Mouse (Mus musculus) forebrain, embryonic 12.5 days (tissue): ENCODE data around the gene Krt33b. TPM values are rescaled to one million over a fixed set of nuclear protein-coding genes. Genes with fewer than 3 reads are reported as not detected.

Experiments
- ATAC-seq: fragments of 200-750 bp; cut with Nextera tagmentation; 2 replicates; pipeline ENCODE4 v1.8.0; 2017; ENCODE audit warnings: moderate TSS enrichment; ENCODE audit not compliant: low FRiP score
- H3K27ac ChIP-seq: fragments of 300-500 bp; sonication (generic); 2 replicates; pipeline ENCODE4 v1.5.1; 2016; ENCODE audit warnings: mild to moderate bottlenecking
- H3K27me3 ChIP-seq: fragments of 300-500 bp; sonication (generic); 2 replicates; pipeline ENCODE4 v1.6.1; 2016; ENCODE audit warnings: mild to moderate bottlenecking
- H3K36me3 ChIP-seq: fragments of 300-500 bp; sonication (generic); replicated peaks from 2 replicates; pipeline ENCODE4 v1.6.1; 2016; ENCODE audit warnings: mild to moderate bottlenecking
- H3K4me1 ChIP-seq: fragments of 300-500 bp; sonication (generic); 2 replicates; pipeline ENCODE4 v1.6.1; 2016
- H3K4me2 ChIP-seq: fragments of 300-500 bp; sonication (generic); 2 replicates; pipeline ENCODE4 v1.6.1; 2016; ENCODE audit warnings: mild to moderate bottlenecking, moderate library complexity
- H3K4me3 ChIP-seq: fragments of 300-500 bp; sonication (generic); replicated peaks from 2 replicates; pipeline ENCODE4 v1.5.1; 2016; ENCODE audit warnings: mild to moderate bottlenecking
- H3K9ac ChIP-seq: fragments of 300-500 bp; sonication (generic); 2 replicates; pipeline ENCODE4 v1.6.1; 2016; ENCODE audit warnings: mild to moderate bottlenecking
- H3K9me3 ChIP-seq: fragments of 300-500 bp; sonication (generic); 2 replicates; pipeline ENCODE4 v1.6.1; 2016
- WGBS: fragments of 180-500 bp; shearing (Covaris S2); methylation state at CpG from one replicate; pipeline ENCODE4 v1.1.7; 2016; 5-methylcytosine and 5-hydroxymethylcytosine counted together
- polyA plus RNA-seq: library from polyadenylated mRNA; unstranded; fragments of >200 nt; fragmentation: Nextera tagmentation; extraction: Ambion mirVana; gene quantifications from 2 replicates; pipeline ENCODE4 v1.2.1, GENCODE M21; 2016

Krt33b gene
- polyA plus RNA-seq, 1 experiment from 2014 or later = not detected

DNA sequence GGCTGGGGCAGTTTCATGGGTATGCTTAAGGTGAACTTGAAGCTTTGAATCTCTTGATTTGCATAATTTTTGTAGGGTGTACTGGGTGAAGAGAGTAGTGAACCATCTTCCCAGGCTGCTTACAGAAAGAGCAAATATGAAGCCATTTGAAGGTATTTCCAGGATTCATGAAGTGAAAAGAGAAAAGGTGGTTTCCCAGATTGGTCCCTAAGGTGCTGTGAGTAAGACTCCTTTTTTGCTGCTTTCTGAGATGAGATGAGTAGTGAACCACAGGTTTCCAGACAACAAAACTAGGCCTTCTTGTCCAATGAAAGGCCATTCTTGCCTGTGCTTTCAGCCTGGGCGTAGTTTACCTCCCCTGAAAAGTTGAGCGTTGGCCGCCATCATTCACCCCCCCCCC lies 41.1 kb downstream of the Krt33b start:
- H3K4me1 ChIP-seq = no peaks in the 10 kb centered on the region
- peaks cover 9% of the 10 kb centered on the region for H3K27me3 ChIP-seq
- H3K9me3 ChIP-seq = no peaks in the 10 kb centered on the region
- H3K4me2 ChIP-seq = no peak overlapping the region
- no peak overlapping the region for H3K4me3 ChIP-seq
- ATAC-seq = no peak
- no peaks in the 10 kb centered on the region for H3K36me3 ChIP-seq
- WGBS = 86% methylated on average over 3 of the region's 3 CpGs
- no peak overlapping the region for H3K9ac ChIP-seq
- no peak overlapping the region for H3K27ac ChIP-seq

DNA sequence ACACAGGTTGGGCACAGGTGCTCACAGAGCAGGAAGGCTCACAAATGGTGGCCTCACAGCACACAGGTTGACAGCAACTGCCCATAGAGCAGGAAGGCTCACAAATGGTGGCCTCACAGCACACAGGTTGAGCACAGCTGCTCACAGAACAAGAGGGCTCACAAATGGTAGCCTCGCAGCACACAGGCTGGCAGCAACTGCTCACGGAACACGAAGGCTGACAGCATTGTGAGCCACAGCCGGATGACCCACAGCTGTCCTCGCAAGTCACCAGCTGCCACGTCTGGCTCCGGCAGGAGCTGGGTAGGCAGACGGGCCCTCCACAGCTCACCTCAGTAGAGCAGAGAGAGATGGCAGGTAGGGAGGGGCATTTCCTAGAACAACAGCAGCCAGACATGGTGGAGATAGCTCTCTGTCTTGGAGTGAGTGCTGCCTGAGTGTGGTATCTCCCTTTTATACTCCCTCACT lies 43.5 kb downstream of the Krt33b start, which contains the start of gene Krtap16-1:
Gene Krtap16-1 (minus strand): TSS at position 418 of the 468 bp plus-strand sequence.
- 88% methylated on average over 8 of the region's 8 CpGs for WGBS
- no peaks in the 10 kb centered on the region for H3K9me3 ChIP-seq
- no peak for ATAC-seq
- H3K36me3 ChIP-seq = no peaks in the 10 kb centered on the region
- H3K4me1 ChIP-seq = no peaks in the 10 kb centered on the region
- H3K27ac ChIP-seq = no peak within 1 kb of the TSS
- no peak within 1 kb of the TSS for H3K4me3 ChIP-seq
- H3K9ac ChIP-seq = no peak within 1 kb of the TSS
- no peak within 1 kb of the TSS for H3K4me2 ChIP-seq
- no peaks in the 10 kb centered on the region for H3K27me3 ChIP-seq

DNA sequence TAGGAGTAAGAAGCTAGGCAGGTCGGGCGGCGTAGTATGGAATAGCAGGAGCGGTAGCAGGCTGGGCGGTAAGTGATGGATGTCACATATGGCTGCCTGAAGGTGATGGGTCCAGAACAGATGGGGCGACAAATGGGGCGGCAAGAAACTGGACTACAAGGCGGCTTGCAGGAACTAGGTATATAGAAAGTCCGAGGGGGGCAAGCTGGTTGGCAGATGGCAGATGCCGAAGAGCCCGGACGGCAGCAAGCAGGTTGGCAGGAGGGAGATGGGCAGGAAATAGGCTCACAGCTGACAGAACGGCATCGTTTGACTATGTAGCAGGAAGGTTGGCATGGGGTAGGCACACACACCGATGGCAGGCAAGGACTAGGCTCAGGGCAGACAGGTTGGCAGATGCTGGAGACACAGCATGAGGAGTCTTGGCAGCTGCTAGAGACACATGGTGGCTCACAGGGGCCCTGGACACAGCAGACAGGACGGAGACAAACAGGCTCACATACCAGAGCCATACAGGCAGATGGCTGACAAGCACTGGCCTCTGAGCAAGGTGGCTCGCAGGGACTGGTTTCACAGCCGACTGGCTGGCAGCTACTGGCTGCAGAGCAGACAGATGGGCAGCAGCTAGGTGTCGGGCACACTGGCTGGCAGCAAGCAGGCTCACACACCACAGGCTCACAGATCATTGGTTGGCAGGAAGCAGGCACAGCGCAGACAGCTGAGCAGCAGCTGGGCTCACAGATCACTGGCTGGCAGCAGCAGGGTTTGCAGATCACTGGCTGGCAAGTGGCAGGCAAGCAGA lies 44.2 kb downstream of the Krt33b start:
- Histone ChIP-seq H3K9ac (no peak overlapping the region), H3K4me2 (no peak overlapping the region), H3K9me3 (no peaks in the 10 kb centered on the region), H3K36me3 (no peaks in the 10 kb centered on the region), H3K27me3 (no peaks in the 10 kb centered on the region), H3K4me3 (no peak overlapping the region), H3K4me1 (no peaks in the 10 kb centered on the region), H3K27ac (no peak overlapping the region)
- ATAC-seq = no peak
- 87% methylated on average over 20 of the region's 20 CpGs for WGBS

DNA sequence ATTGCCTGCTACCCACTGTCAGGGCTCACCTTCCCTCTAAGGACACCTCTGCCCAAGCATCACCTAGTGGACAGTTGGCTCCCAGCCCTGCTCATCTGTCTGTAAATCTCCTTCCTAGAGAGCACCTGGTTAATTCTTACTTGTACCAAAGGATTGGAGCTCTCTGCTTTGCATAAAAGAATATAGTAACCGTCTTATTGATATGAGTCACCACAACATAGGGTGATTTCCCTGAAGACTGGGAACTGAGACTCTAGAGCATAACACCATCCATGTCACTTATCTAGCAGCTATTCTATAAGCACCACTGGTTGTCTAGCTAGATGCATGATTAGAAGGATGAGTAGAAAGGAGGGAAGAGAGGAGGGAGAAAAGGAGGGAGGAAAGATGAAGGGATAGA lies 46.2 kb downstream of the Krt33b start:
- H3K4me2 ChIP-seq = no peak overlapping the region
- no peak overlapping the region for H3K27ac ChIP-seq
- no peaks in the 10 kb centered on the region for H3K4me1 ChIP-seq
- no peak overlapping the region for H3K4me3 ChIP-seq
- H3K27me3 ChIP-seq = no peaks in the 10 kb centered on the region
- no peak overlapping the region for H3K9ac ChIP-seq
- H3K9me3 ChIP-seq = no peaks in the 10 kb centered on the region
- no peak for ATAC-seq
- 93% methylated on average over 1 of the region's 1 CpGs for WGBS
- no peaks in the 10 kb centered on the region for H3K36me3 ChIP-seq

DNA sequence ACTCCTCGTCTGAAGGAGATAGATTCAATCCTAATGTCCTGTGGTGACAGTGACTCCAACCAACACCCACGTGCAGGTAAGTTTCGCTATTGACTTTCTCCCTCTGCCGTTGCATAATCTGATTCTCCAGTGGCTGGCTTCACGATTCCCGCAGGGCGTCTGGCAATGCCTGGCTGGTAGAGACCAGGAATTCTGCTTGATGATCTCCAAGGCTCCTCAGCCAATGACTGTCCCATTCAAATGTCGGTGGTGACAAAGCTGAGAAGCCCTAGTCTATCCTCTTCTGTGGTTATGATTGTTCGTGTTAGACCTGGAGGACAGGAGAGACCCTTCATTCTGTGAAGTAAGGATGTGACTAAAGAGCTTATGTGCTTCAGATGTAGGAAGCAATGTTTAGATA lies 46.9 kb downstream of the Krt33b start:
- 90% methylated on average over 9 of the region's 9 CpGs for WGBS
- ATAC-seq = no peak
- no peaks in the 10 kb centered on the region for H3K4me1 ChIP-seq

DNA sequence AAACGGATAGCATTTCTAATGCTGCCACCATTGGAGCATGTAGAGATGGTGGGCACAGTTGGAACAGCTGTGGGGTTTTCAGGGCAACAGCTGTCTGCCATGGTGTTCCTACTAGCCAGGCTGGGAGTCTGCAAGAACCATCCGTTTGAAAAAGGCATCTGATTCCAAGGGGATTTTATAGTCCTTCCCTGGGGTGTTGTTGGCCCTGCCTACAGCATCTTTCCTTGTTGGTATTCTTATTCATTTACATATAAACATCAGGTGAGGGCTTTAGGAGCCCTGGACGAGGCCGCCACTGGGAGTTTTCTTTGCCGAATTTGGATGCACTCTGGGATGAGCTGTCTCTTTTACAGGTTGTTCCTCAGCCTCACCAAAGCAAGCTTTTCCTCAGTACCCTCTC lies 50.7 kb downstream of the Krt33b start, which contains the start of gene Krtap29-1:
Gene Krtap29-1 (minus strand): TSS at position 101 of the 400 bp plus-strand sequence.
- Histone ChIP-seq H3K4me2 (no peak within 1 kb of the TSS), H3K36me3 (no peaks in the 10 kb centered on the region), H3K4me3 (no peak within 1 kb of the TSS), H3K9ac (no peak within 1 kb of the TSS), H3K9me3 (no peaks in the 10 kb centered on the region), H3K27ac (no peak within 1 kb of the TSS), H3K27me3 (no peaks in the 10 kb centered on the region), H3K4me1 (no peaks in the 10 kb centered on the region)
- 81% methylated on average over 5 of the region's 5 CpGs for WGBS
- ATAC-seq = no peak

More for the DNA sequence above, 46.9 kb downstream of the Krt33b start:
- H3K9ac ChIP-seq = no peak overlapping the region
- no peaks in the 10 kb centered on the region for H3K27me3 ChIP-seq
- H3K27ac ChIP-seq = no peak overlapping the region
- H3K9me3 ChIP-seq = no peaks in the 10 kb centered on the region
- no peak overlapping the region for H3K4me3 ChIP-seq
- H3K36me3 ChIP-seq = no peaks in the 10 kb centered on the region
- no peak overlapping the region for H3K4me2 ChIP-seq

Other genes starting within 250 kb of the Krt33b start
- gene Krtap4-8, start 249.2 kb downstream of the Krt33b start, polyA plus RNA-seq = not detected in 2 replicates
- not detected in 2 replicates for gene Krtap4-9, start 244.7 kb downstream of the Krt33b start, polyA plus RNA-seq
- not detected in 2 replicates for gene Gm11596, start 236.4 kb downstream of the Krt33b start, polyA plus RNA-seq
- not detected in 2 replicates for gene Gm11569, start 230.9 kb downstream of the Krt33b start, polyA plus RNA-seq
- not detected in 2 replicates for gene Gm11554, start 225.4 kb downstream of the Krt33b start, polyA plus RNA-seq
- gene Krtap4-13, start 220.0 kb downstream of the Krt33b start, polyA plus RNA-seq = not detected in 2 replicates
- gene Gm11564, start 214.2 kb downstream of the Krt33b start, polyA plus RNA-seq = not detected in 2 replicates
- gene 2300003K06Rik, start 191.8 kb downstream of the Krt33b start, polyA plus RNA-seq = not detected in 2 replicates
- gene Krtap4-16, start 178.3 kb downstream of the Krt33b start, polyA plus RNA-seq = not detected in 2 replicates
- gene Gm11568, start 172.0 kb downstream of the Krt33b start, polyA plus RNA-seq = not detected in 2 replicates
- not detected in 2 replicates for gene Gm11559, start 165.4 kb downstream of the Krt33b start, polyA plus RNA-seq
- not detected in 2 replicates for gene Krtap9-1, start 156.5 kb downstream of the Krt33b start, polyA plus RNA-seq
- not detected in 2 replicates for gene Gm11567, start 150.7 kb downstream of the Krt33b start, polyA plus RNA-seq
- not detected in 2 replicates for gene Krtap31-1, start 121.9 kb downstream of the Krt33b start, polyA plus RNA-seq
- not detected in 2 replicates for gene Gm11565, start 115.1 kb downstream of the Krt33b start, polyA plus RNA-seq
- not detected in 2 replicates for gene Krtap31-2, start 93.6 kb downstream of the Krt33b start, polyA plus RNA-seq
- gene Krtap9-5, start 81.4 kb downstream of the Krt33b start, polyA plus RNA-seq = not detected in 2 replicates
- gene Krtap29-1, start 50.8 kb downstream of the Krt33b start, polyA plus RNA-seq = not detected in 2 replicates
- not detected in 2 replicates for gene Krtap16-1, start 43.3 kb downstream of the Krt33b start, polyA plus RNA-seq
- gene Krtap17-1, start 35.9 kb downstream of the Krt33b start, polyA plus RNA-seq = not detected in 2 replicates
- not detected in 2 replicates for gene Krt33a, start 13.7 kb downstream of the Krt33b start, polyA plus RNA-seq
- not detected in 2 replicates for gene Krt34, start 11.7 kb upstream of the Krt33b start, polyA plus RNA-seq
- not detected in 2 replicates for gene Krt31, start 20.7 kb upstream of the Krt33b start, polyA plus RNA-seq
- gene Krt32, start 58.4 kb upstream of the Krt33b start, polyA plus RNA-seq = not detected in 2 replicates
- not detected in 2 replicates for gene Krt35, start 66.4 kb upstream of the Krt33b start, polyA plus RNA-seq
- not detected in 2 replicates for gene Krt36, start 75.8 kb upstream of the Krt33b start, polyA plus RNA-seq
- gene Krt13, start 91.7 kb upstream of the Krt33b start, polyA plus RNA-seq = not detected in 2 replicates
- 2.4 and 6.0 TPM in 2 replicates for gene Krt15, start 106.1 kb upstream of the Krt33b start, polyA plus RNA-seq
- gene Krt19, start 118.8 kb upstream of the Krt33b start, polyA plus RNA-seq = 2.0 and 2.7 TPM in 2 replicates
- not detected in 2 replicates for gene Krt9, start 163.4 kb upstream of the Krt33b start, polyA plus RNA-seq
- gene Krt14, start 177.7 kb upstream of the Krt33b start, polyA plus RNA-seq = 5.1 and 7.0 TPM in 2 replicates
- gene Krt16, start 219.0 kb upstream of the Krt33b start, polyA plus RNA-seq = not detected in 2 replicates
- gene Krt17, start 231.2 kb upstream of the Krt33b start, polyA plus RNA-seq = 0.51 and 0.91 TPM in 2 replicates
- gene Krt42, start 240.0 kb upstream of the Krt33b start, polyA plus RNA-seq = not detected in 2 replicates